Mouse (Mus musculus) limb, embryonic 14.5 days (tissue): Measurements from ENCODE around the gene Zc3h8. TPM values are rescaled to one million over a fixed set of nuclear protein-coding genes. Genes with fewer than 3 reads are reported as not detected.

ENCODE experiments used
- ATAC-seq: fragments of 200-750 bp; cut with Nextera tagmentation; 2 replicates; pipeline ENCODE4 v1.8.0; 2017; ENCODE audit warnings: low read depth, moderate number of reproducible peaks, moderate TSS enrichment; ENCODE audit not compliant: low FRiP score
- DNase-seq: peaks from one replicate; pipeline ENCODE4 v3.0.0-alpha.2; 2015; ENCODE audit warnings: low spot score
- H3K27ac ChIP-seq: fragments of 300-500 bp; sonication (generic); replicated peaks from 2 replicates; pipeline ENCODE4 v1.5.1; 2014; ENCODE audit warnings: low read depth, mild to moderate bottlenecking, low read length, moderate library complexity, mixed read lengths
- H3K27me3 ChIP-seq: fragments of 300-500 bp; sonication (generic); 2 replicates; pipeline ENCODE4 v1.6.1; 2014; ENCODE audit warnings: low read length, mixed read lengths; ENCODE audit not compliant: control insufficient read depth, insufficient read depth
- H3K36me3 ChIP-seq: fragments of 300-500 bp; sonication (generic); 2 replicates; pipeline ENCODE4 v1.6.1; 2014; ENCODE audit warnings: mild to moderate bottlenecking, low read length, moderate library complexity, mixed read lengths; ENCODE audit not compliant: control insufficient read depth, insufficient read depth
- H3K4me1 ChIP-seq: fragments of 300-500 bp; sonication (generic); 2 replicates; pipeline ENCODE4 v1.6.1; 2014; ENCODE audit warnings: antibody characterized with exemption, low read length, mixed read lengths; ENCODE audit not compliant: control insufficient read depth, insufficient read depth
- H3K4me2 ChIP-seq: fragments of 300-500 bp; sonication (generic); replicated peaks from 2 replicates; pipeline ENCODE4 v1.6.1; 2014; ENCODE audit warnings: low read depth, mild to moderate bottlenecking, low read length, moderate library complexity; ENCODE audit not compliant: severe bottlenecking
- H3K4me3 ChIP-seq: fragments of 300-500 bp; sonication (generic); replicated peaks from 2 replicates; pipeline ENCODE4 v1.5.1; 2014; ENCODE audit warnings: low read length
- H3K9ac ChIP-seq: fragments of 300-500 bp; sonication (generic); 2 replicates; pipeline ENCODE4 v1.6.1; 2014; ENCODE audit warnings: mild to moderate bottlenecking, low read depth, low read length, moderate library complexity; ENCODE audit not compliant: severe bottlenecking
- H3K9me3 ChIP-seq: fragments of 300-500 bp; sonication (generic); 2 replicates; pipeline ENCODE4 v1.6.1; 2016; ENCODE audit warnings: low read length; ENCODE audit not compliant: control insufficient read depth
- POLR2A ChIP-seq: fragments of 200-500 bp; IDR thresholded peaks from 2 replicates; pipeline ENCODE4 v1.8.0; 2012; ENCODE audit warnings: inconsistent platforms, mild to moderate bottlenecking, moderate library complexity, borderline replicate concordance; ENCODE audit not compliant: insufficient read depth, insufficient read length; ENCODE audit errors: extremely low read depth
- WGBS: fragments of 180-500 bp; shearing (Covaris S2); extraction: QIAGEN DNeasy Blood & Tissue Kit; methylation state at CpG from one replicate; pipeline ENCODE4 v1.1.7; 2014; 5-methylcytosine and 5-hydroxymethylcytosine counted together
- polyA plus RNA-seq, 2 experiments: library from polyadenylated mRNA; depleted of rRNA in 1 of 2; stranded (reverse) in 1 of 2; unstranded in 1 of 2; fragments of >200 nt; fragmentation: Nextera tagmentation in 1 of 2; extraction: Ambion mirVana in 1 of 2; gene quantifications; 2 replicates each; pipeline versions ENCODE4 v1.2.1 to v1.2.3; 2012 to 2014

The Zc3h8 gene
- polyA plus RNA-seq, 2 experiments = 6.2 to 7.1 TPM

DNA sequence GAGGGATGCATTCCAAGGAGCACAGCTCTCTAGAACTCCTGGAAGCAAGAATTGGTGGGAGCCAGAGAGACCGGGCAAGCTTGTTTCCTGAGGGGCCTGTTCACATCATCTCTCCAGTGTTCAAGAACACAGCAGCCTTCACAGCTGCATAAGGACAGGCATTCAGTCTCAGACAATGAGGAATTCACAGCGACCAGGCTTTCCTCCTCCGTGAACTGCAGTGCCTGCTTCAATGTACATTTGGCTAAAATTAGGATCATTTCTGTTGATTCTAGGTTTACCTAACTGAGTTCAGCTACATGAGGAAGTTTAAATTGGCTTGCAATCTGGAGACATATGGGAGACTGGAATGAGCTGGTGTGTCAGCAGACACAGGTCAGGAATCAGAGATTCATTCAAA lies 27.3 kb downstream of the Zc3h8 start:
- ATAC-seq = no peak
- H3K9me3 ChIP-seq = no peaks in the 10 kb centered on the region
- 0 out of 2 replicates have a peak overlapping the region, but pooled peaks have one; percentile 10 for H3K27ac ChIP-seq
- H3K36me3 ChIP-seq = no peaks in the 10 kb centered on the region
- WGBS = 69% methylated on average over 3 of the region's 3 CpGs
- peak; percentile 8 for DNase-seq
- TF ChIP-seq POLR2A = no peak
- no peaks in the 10 kb centered on the region for H3K4me1 ChIP-seq
- H3K4me3 ChIP-seq = no peak overlapping the region
- no peak overlapping the region for H3K4me2 ChIP-seq
- H3K9ac ChIP-seq = no peak overlapping the region
- H3K27me3 ChIP-seq = no peaks in the 10 kb centered on the region

DNA sequence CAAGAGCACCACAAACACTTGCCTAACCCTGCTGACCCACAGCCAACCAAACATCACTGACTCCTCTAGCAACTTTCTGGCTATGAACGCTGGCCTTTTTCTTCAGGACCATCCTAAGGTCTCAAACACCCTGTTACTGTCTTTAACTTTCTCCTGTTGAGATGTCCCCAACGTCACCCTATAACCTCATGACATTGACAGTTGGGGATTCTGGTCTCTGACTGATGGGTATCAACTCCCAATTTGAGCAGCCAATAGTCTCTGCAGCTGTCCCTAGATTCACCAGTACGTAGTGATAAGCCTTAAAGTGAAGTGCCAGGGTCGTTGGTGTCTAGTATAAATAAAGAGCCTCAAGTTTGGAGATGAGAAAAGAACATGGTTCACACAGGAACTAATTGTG lies 28.9 kb downstream of the Zc3h8 start:
- ATAC-seq (no peak), DNase-seq (no peak)
- H3K4me2 ChIP-seq = no peak overlapping the region
- no peaks in the 10 kb centered on the region for H3K4me1 ChIP-seq
- no peak overlapping the region for H3K27ac ChIP-seq
- no peaks in the 10 kb centered on the region for H3K36me3 ChIP-seq
- no peak overlapping the region for H3K4me3 ChIP-seq
- no peaks in the 10 kb centered on the region for H3K9me3 ChIP-seq
- 84% methylated on average over 4 of the region's 4 CpGs for WGBS
- no peak for TF ChIP-seq POLR2A
- H3K9ac ChIP-seq = no peak overlapping the region
- H3K27me3 ChIP-seq = no peaks in the 10 kb centered on the region

DNA sequence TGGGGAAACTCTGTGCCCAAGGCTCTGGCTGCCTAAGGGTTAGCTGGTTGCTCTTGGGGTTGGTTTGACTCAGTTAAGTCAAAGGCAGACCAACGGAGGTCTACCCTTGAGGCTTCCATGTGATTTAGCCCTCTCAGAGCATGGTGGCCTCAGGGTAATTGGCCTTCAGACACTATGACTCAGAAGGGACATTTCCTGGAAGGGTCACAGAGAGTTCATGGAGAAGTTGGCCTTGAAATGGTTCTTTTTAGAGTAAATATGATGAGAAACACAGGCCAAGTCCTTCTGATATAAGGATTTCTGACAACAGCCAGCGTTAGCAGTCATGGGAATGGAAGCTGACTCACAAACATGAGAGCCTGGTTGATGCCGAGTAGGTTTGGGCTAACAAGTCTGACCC lies 40.2 kb downstream of the Zc3h8 start:
- no peak for TF ChIP-seq POLR2A
- DNase-seq (no peak), ATAC-seq (no peak)
- no peak overlapping the region for H3K4me3 ChIP-seq
- WGBS = 84% methylated on average over 3 of the region's 3 CpGs
- H3K36me3 ChIP-seq = no peaks in the 10 kb centered on the region
- no peak overlapping the region for H3K27ac ChIP-seq
- no peak overlapping the region for H3K4me2 ChIP-seq
- no peaks in the 10 kb centered on the region for H3K4me1 ChIP-seq
- H3K9me3 ChIP-seq = peaks cover 3% of the 10 kb centered on the region; the same call in 1 of the 2 replicates
- H3K27me3 ChIP-seq = no peaks in the 10 kb centered on the region
- H3K9ac ChIP-seq = no peak overlapping the region

DNA sequence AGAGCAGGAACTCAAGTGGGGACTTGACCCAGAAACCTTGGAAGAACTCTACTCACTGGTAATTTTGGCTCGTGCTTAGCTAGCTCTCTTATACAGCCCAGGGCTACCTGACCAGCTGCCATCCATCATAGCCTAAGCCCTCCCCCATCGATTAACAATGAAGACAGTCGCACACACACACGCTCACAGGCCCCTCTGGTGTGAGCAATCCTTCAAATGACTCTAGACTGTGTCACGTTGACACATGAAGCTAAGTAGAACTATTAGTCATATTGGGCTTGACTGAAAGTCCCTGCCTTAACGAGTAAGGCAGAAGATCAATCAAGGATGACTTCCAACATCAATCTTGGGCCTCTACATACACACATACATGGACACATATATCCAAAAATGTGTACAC lies 41.0 kb downstream of the Zc3h8 start:
- Histone ChIP-seq H3K4me1 (no peaks in the 10 kb centered on the region), H3K4me2 (no peak overlapping the region), H3K36me3 (no peaks in the 10 kb centered on the region), H3K9ac (no peak overlapping the region), H3K27ac (no peak overlapping the region), H3K27me3 (no peaks in the 10 kb centered on the region), H3K4me3 (no peak overlapping the region), H3K9me3 (peaks cover 3% of the 10 kb centered on the region; the same call in 1 of the 2 replicates)
- no peak for DNase-seq
- ATAC-seq = no peak
- 78% methylated on average over 6 of the region's 6 CpGs for WGBS
- no peak for TF ChIP-seq POLR2A

DNA sequence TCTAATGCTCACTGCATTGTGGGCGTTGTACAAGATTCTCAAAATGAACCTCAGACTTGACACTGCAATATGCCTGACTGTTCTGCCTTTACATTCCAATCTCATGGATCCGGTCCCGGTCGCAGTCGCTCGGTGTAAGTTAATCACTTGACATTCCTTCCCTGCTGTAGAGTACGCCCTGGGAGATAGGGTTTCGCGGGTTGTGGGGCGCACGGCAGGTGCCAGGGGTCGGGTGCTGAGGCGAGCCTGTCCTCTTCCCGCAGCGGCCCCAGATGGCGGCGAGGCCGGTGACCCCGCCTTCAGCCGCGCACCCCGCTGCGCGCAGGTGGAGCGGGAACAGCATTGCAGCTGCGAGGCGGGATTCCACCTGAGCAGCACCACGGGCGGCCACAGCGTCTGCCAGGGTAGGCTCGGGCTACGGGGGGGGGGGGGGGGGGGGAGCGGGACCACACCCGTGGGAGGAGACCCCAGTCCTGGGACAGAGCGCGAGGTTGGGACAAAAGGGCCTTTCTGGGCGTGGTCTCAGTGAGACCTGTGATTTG lies 51.6 kb downstream of the Zc3h8 start:
- H3K9ac ChIP-seq = peak overlapping the region; percentile 40
- DNase-seq (peak; percentile 15), ATAC-seq (peak; percentile 74)
- H3K36me3 ChIP-seq = no peaks in the 10 kb centered on the region
- no peaks in the 10 kb centered on the region for H3K9me3 ChIP-seq
- no peak for TF ChIP-seq POLR2A
- H3K27ac ChIP-seq = no peak overlapping the region
- no peaks in the 10 kb centered on the region for H3K4me1 ChIP-seq
- WGBS = 6% methylated on average over 21 of the region's 37 CpGs
- no peaks in the 10 kb centered on the region for H3K27me3 ChIP-seq
- peak overlapping the region; percentile 34 for H3K4me3 ChIP-seq
- H3K4me2 ChIP-seq = peak overlapping the region; percentile 60
